Mouse (Mus musculus) ES-E14 (cell line): ENCODE measurements around the gene Gna12. TPM values are rescaled to one million over a fixed set of nuclear protein-coding genes. Genes with fewer than 3 reads are reported as not detected.

Source experiments
- DNase-seq: peaks from one replicate; pipeline ENCODE4 v3.0.0-alpha.2; 2013; ENCODE audit warnings: low read depth, low spot score
- H3K27ac ChIP-seq: 2 replicates; pipeline ENCODE4 v1.5.1; 2012; ENCODE audit warnings: low read depth, mild to moderate bottlenecking, low read length, moderate library complexity, mixed read lengths; ENCODE audit not compliant: poor library complexity, insufficient read depth, severe bottlenecking
- H3K36me3 ChIP-seq: 2 replicates; pipeline ENCODE4 v1.6.1; 2012; ENCODE audit warnings: mild to moderate bottlenecking, low read length, moderate library complexity, mixed read lengths; ENCODE audit not compliant: control insufficient read depth, poor library complexity, insufficient read depth, severe bottlenecking
- H3K4me1 ChIP-seq, 2 experiments: fragments of 150-350 bp in 1 of 2; sonication (generic) in 1 of 2; 2 replicates each; pipeline ENCODE4 v1.6.1; 2012; ENCODE audit warnings: low read length in 2 of 2, mild to moderate bottlenecking in 1 of 2, mixed read lengths in 1 of 2; ENCODE audit not compliant: control insufficient read depth in 2 of 2, insufficient read depth in 2 of 2, poor library complexity in 1 of 2
- H3K4me3 ChIP-seq, 2 experiments: fragments of 150-350 bp in 1 of 2; sonication (generic) in 1 of 2; 2 replicates each; pipeline ENCODE4 v1.5.1; 2012; ENCODE audit warnings: low read length in 2 of 2, low read depth in 1 of 2, mild to moderate bottlenecking in 1 of 2, mixed read lengths in 1 of 2; ENCODE audit not compliant: insufficient read depth in 1 of 2, poor library complexity in 1 of 2, severe bottlenecking in 1 of 2
- H3K9ac ChIP-seq: 2 replicates; pipeline ENCODE4 v1.6.1; 2012; ENCODE audit warnings: low read depth, mild to moderate bottlenecking, low read length, mixed read lengths; ENCODE audit not compliant: poor library complexity, insufficient read depth, severe bottlenecking
- H3K9me3 ChIP-seq: fragments of 150-350 bp; sonication (generic); 2 replicates; pipeline ENCODE4 v1.6.1; 2012; ENCODE audit warnings: low read depth, mild to moderate bottlenecking, low read length; ENCODE audit not compliant: control insufficient read depth, insufficient read depth
- CHD2 ChIP-seq: IDR thresholded peaks from 2 replicates; pipeline ENCODE4 v1.6.1; 2014; ENCODE audit warnings: mild to moderate bottlenecking, low read depth, low read length, inconsistent platforms
- HCFC1 ChIP-seq: IDR thresholded peaks from 2 replicates; pipeline ENCODE4 v1.6.1; 2012; ENCODE audit warnings: low read length, inconsistent platforms, borderline replicate concordance; ENCODE audit not compliant: insufficient read depth
- MAFK ChIP-seq: IDR thresholded peaks from 2 replicates; pipeline ENCODE4 v1.6.1; 2014; ENCODE audit warnings: mild to moderate bottlenecking, low read depth, low read length, inconsistent platforms; ENCODE audit not compliant: insufficient read depth
- ZC3H11A ChIP-seq: IDR thresholded peaks from 2 replicates; pipeline ENCODE4 v1.6.1; 2012; ENCODE audit warnings: low read depth, mild to moderate bottlenecking, inconsistent platforms, low read length, borderline replicate concordance
- ZNF384 ChIP-seq: IDR thresholded peaks from 2 replicates; pipeline ENCODE4 v1.6.1; 2012; ENCODE audit warnings: low read depth, low read length, inconsistent platforms
- in situ Hi-C, 2 experiments: fragments of 600-800 bp; cut with MboI; formaldehyde crosslinking; loops; one replicate each; pipeline ENCODE4 v1.15.1; 2025; ENCODE audit warnings: low sequenced_read_pairs in 2 of 2, inconsistent platforms in 1 of 2; ENCODE audit not compliant: unreplicated experiment in 2 of 2
- total RNA-seq: library from RNA; depleted of rRNA; stranded (reverse); fragments of 300-350 nt; gene quantifications from 2 replicates; pipeline ENCODE4 v1.2.3, GENCODE M21; 2012

Gene Gna12
- total RNA-seq, 1 experiment: 50.4 TPM

- Histone ChIP-seq H3K4me3 (no peak overlapping the region), H3K4me1 (no peaks in the 10 kb centered on the region), H3K36me3 (no peaks in the 10 kb centered on the region), H3K27ac (no peak overlapping the region), H3K9me3 (no peaks in the 10 kb centered on the region), H3K9ac (no peak overlapping the region)
- no peak for DNase-seq
- in situ Hi-C loops: no loop called here
- TF ChIP-seq ZC3H11A (no peak), CHD2 (no peak), HCFC1 (no peak)
These were observed 103.1 kb downstream of the Gna12 start for GRCm38 (mm10) chr5:140726946-140727740.

GRCm38 (mm10) chr5:140726062-140726839 lies 104.0 kb downstream of the Gna12 start:
- TF ChIP-seq HCFC1 (no peak), CHD2 (no peak), MAFK (no peak), ZC3H11A (no peak)
- H3K4me3 ChIP-seq: no peak overlapping the region
- H3K36me3 ChIP-seq: no peaks in the 10 kb centered on the region
- no peak overlapping the region for H3K27ac ChIP-seq
- H3K9me3 ChIP-seq: no peaks in the 10 kb centered on the region
- no peak for DNase-seq
- in situ Hi-C loops: no loop called here
- H3K4me1 ChIP-seq: no peaks in the 10 kb centered on the region
- no peak overlapping the region for H3K9ac ChIP-seq

- H3K4me1 ChIP-seq: no peaks in the 10 kb centered on the region
- no peak within 1 kb of the TSS for H3K27ac ChIP-seq
- H3K9ac ChIP-seq: no peak within 1 kb of the TSS
- in situ Hi-C loops: no loop called here
- no peaks in the 10 kb centered on the region for H3K9me3 ChIP-seq
- no peak within 1 kb of the TSS for H3K4me3 ChIP-seq
- TF ChIP-seq MAFK (no peak), CHD2 (no peak)
- DNase-seq: no peak
- no peaks in the 10 kb centered on the region for H3K36me3 ChIP-seq
These were observed 106.4 kb downstream of the Gna12 start, which contains the start of gene Amz1 for GRCm38 (mm10) chr5:140723822-140724221. Amz1 (plus strand) TSS chr5:140724127.

GRCm38 (mm10) chr5:140722121-140722520 lies 108.1 kb downstream of the Gna12 start:
- no peaks in the 10 kb centered on the region for H3K4me1 ChIP-seq
- no peaks in the 10 kb centered on the region for H3K9me3 ChIP-seq
- TF ChIP-seq HCFC1: no peak
- no peak for TF ChIP-seq CHD2
- TF ChIP-seq ZNF384: no peak
- no peak for TF ChIP-seq MAFK
- TF ChIP-seq ZC3H11A: no peak
- peaks cover 12% of the 10 kb centered on the region for H3K36me3 ChIP-seq
- H3K27ac ChIP-seq: no peak overlapping the region
- H3K4me3 ChIP-seq: no peak overlapping the region
- H3K9ac ChIP-seq: no peak overlapping the region
- in situ Hi-C loops: no loop called here
- no peak for DNase-seq

GRCm38 (mm10) chr5:140720773-140721172 lies 109.5 kb downstream of the Gna12 start:
- no peak overlapping the region for H3K4me3 ChIP-seq
- no peaks in the 10 kb centered on the region for H3K9me3 ChIP-seq
- H3K36me3 ChIP-seq: peaks cover 18% of the 10 kb centered on the region
- H3K9ac ChIP-seq: no peak overlapping the region
- no peaks in the 10 kb centered on the region for H3K4me1 ChIP-seq
- no peak for DNase-seq
- TF ChIP-seq ZC3H11A: no peak
- no peak for TF ChIP-seq CHD2
- no peak for TF ChIP-seq ZNF384
- TF ChIP-seq MAFK: no peak
- TF ChIP-seq HCFC1: no peak
- H3K27ac ChIP-seq: no peak overlapping the region
- in situ Hi-C loops: no loop called here
